Mouse (Mus musculus): Measurements from ENCODE around the gene Qprt. TPM values are rescaled to one million over a fixed set of nuclear protein-coding genes. Genes with fewer than 3 reads are reported as not detected.

The Qprt gene
- polyA plus RNA-seq (2014; fragmentation: Nextera tagmentation; extraction: Ambion mirVana): 0.22 and 0.47 TPM in 2 replicates

GRCm38 (mm10) chr7:127121911-127122270, at the start of gene Qprt:
TSS of gene Qprt (minus strand) at chr7:127122226.
- Histone ChIP-seq H3K9me3 (ENCODE audit: low read depth, low read length) (peaks cover 3% of the 10 kb centered on the region; the same call in 1 of the 2 replicates), H3K36me3 (ENCODE audit: insufficient read depth) (no peaks in the 10 kb centered on the region), H3K27ac (ENCODE audit: low read depth) (no peak within 1 kb of the TSS), H3K4me2 (peak within 1 kb of the TSS; percentile 15; the same call in 1 of the 2 replicates), H3K4me1 (ENCODE audit: insufficient read depth) (no peaks in the 10 kb centered on the region), H3K4me3 (ENCODE audit: low read depth, low read length) (no peak within 1 kb of the TSS), H3K9ac (no peak within 1 kb of the TSS), H3K27me3 (ENCODE audit: insufficient read depth, low read length) (peaks cover 19% of the 10 kb centered on the region; the same call in 1 of the 2 replicates)
- TF ChIP-seq CTCF (IDR thresholded peaks at IDR 0.05; ENCODE audit: low read depth): no peak
- WGBS: 7% methylated on average over 6 of the region's 7 CpGs
- ATAC-seq (ENCODE audit: insufficient read depth): no peak
- no peak for DNase-seq

- Histone ChIP-seq H3K36me3 (ENCODE audit: insufficient read depth) (no peaks in the 10 kb centered on the region), H3K4me1 (ENCODE audit: insufficient read depth) (no peaks in the 10 kb centered on the region), H3K4me2 (no peak overlapping the region), H3K9me3 (ENCODE audit: low read depth, low read length) (no peaks in the 10 kb centered on the region), H3K27ac (ENCODE audit: low read depth) (no peak overlapping the region), H3K4me3 (ENCODE audit: low read depth, low read length) (no peak overlapping the region), H3K9ac (no peak overlapping the region), H3K27me3 (ENCODE audit: insufficient read depth, low read length) (no peaks in the 10 kb centered on the region)
- 63% methylated on average over 5 of the region's 5 CpGs for WGBS
- no peak for DNase-seq
- no peak for ATAC-seq (ENCODE audit: insufficient read depth)
- no peak for TF ChIP-seq CTCF (IDR thresholded peaks at IDR 0.05; ENCODE audit: low read depth)
Observed at GRCm38 (mm10) chr7:127166501-127166900, 44.5 kb upstream of the Qprt start.

GRCm38 (mm10) chr7:127165607-127166493, 43.8 kb upstream of the Qprt start:
- no peak for TF ChIP-seq CTCF (IDR thresholded peaks at IDR 0.05; ENCODE audit: low read depth)

GRCm38 (mm10) chr7:127164002-127164401, 42.0 kb upstream of the Qprt start:
- Histone ChIP-seq H3K27me3 (ENCODE audit: insufficient read depth, low read length) (no peaks in the 10 kb centered on the region), H3K4me1 (ENCODE audit: insufficient read depth) (no peaks in the 10 kb centered on the region), H3K36me3 (ENCODE audit: insufficient read depth) (no peaks in the 10 kb centered on the region), H3K9me3 (ENCODE audit: low read depth, low read length) (no peaks in the 10 kb centered on the region), H3K4me2 (no peak overlapping the region), H3K9ac (no peak overlapping the region), H3K27ac (ENCODE audit: low read depth) (no peak overlapping the region), H3K4me3 (ENCODE audit: low read depth, low read length) (no peak overlapping the region)
- no peak for DNase-seq
- ATAC-seq (ENCODE audit: insufficient read depth): no peak
- no peak for TF ChIP-seq CTCF (IDR thresholded peaks at IDR 0.05; ENCODE audit: low read depth)
- WGBS: 72% methylated on average over 4 of the region's 4 CpGs

More at GRCm38 (mm10) chr7:127165607-127166493, 43.8 kb upstream of the Qprt start:
- H3K9me3 ChIP-seq (ENCODE audit: low read depth, low read length): no peaks in the 10 kb centered on the region
- no peak overlapping the region for H3K4me3 ChIP-seq (ENCODE audit: low read depth, low read length)
- H3K4me1 ChIP-seq (ENCODE audit: insufficient read depth): no peaks in the 10 kb centered on the region
- WGBS: 74% methylated on average over 12 of the region's 12 CpGs
- DNase-seq (no peak), ATAC-seq (ENCODE audit: insufficient read depth) (no peak)
- H3K27ac ChIP-seq (ENCODE audit: low read depth): no peak overlapping the region
- no peak overlapping the region for H3K9ac ChIP-seq
- H3K36me3 ChIP-seq (ENCODE audit: insufficient read depth): no peaks in the 10 kb centered on the region
- H3K4me2 ChIP-seq: no peak overlapping the region
- H3K27me3 ChIP-seq (ENCODE audit: insufficient read depth, low read length): no peaks in the 10 kb centered on the region

- DNase-seq (no peak), ATAC-seq (ENCODE audit: insufficient read depth) (no peak)
- no peak overlapping the region for H3K27ac ChIP-seq (ENCODE audit: low read depth)
Observed at GRCm38 (mm10) chr7:127162546-127162945, 40.5 kb upstream of the Qprt start.

GRCm38 (mm10) chr7:127157548-127157947, 35.5 kb upstream of the Qprt start:
- Histone ChIP-seq H3K4me2 (no peak overlapping the region), H3K27ac (ENCODE audit: low read depth) (no peak overlapping the region), H3K9me3 (ENCODE audit: low read depth, low read length) (no peaks in the 10 kb centered on the region), H3K4me3 (ENCODE audit: low read depth, low read length) (no peak overlapping the region), H3K9ac (no peak overlapping the region), H3K36me3 (ENCODE audit: insufficient read depth) (no peaks in the 10 kb centered on the region), H3K4me1 (ENCODE audit: insufficient read depth) (no peaks in the 10 kb centered on the region), H3K27me3 (ENCODE audit: insufficient read depth, low read length) (no peaks in the 10 kb centered on the region)
- TF ChIP-seq CTCF (IDR thresholded peaks at IDR 0.05; ENCODE audit: low read depth): no peak
- DNase-seq (no peak), ATAC-seq (ENCODE audit: insufficient read depth) (no peak)
- 81% methylated on average over 4 of the region's 4 CpGs for WGBS

More at GRCm38 (mm10) chr7:127162546-127162945, 40.5 kb upstream of the Qprt start:
- Histone ChIP-seq H3K9me3 (ENCODE audit: low read depth, low read length) (no peaks in the 10 kb centered on the region), H3K36me3 (ENCODE audit: insufficient read depth) (no peaks in the 10 kb centered on the region), H3K4me1 (ENCODE audit: insufficient read depth) (no peaks in the 10 kb centered on the region), H3K9ac (no peak overlapping the region), H3K27me3 (ENCODE audit: insufficient read depth, low read length) (no peaks in the 10 kb centered on the region), H3K4me2 (no peak overlapping the region), H3K4me3 (ENCODE audit: low read depth, low read length) (no peak overlapping the region)
- 80% methylated on average over 5 of the region's 5 CpGs for WGBS
- TF ChIP-seq CTCF (IDR thresholded peaks at IDR 0.05; ENCODE audit: low read depth): no peak

- DNase-seq: peak; percentile 53
- TF ChIP-seq CTCF (IDR thresholded peaks at IDR 0.05; ENCODE audit: low read depth): no peak
- no peak overlapping the region for H3K27ac ChIP-seq (ENCODE audit: low read depth)
- H3K4me1 ChIP-seq (ENCODE audit: insufficient read depth): no peaks in the 10 kb centered on the region
- no peak overlapping the region for H3K4me3 ChIP-seq (ENCODE audit: low read depth, low read length)
- no peaks in the 10 kb centered on the region for H3K36me3 ChIP-seq (ENCODE audit: insufficient read depth)
- no peak for ATAC-seq (ENCODE audit: insufficient read depth)
- WGBS: 51% methylated on average over 3 of the region's 3 CpGs
- H3K9me3 ChIP-seq (ENCODE audit: low read depth, low read length): no peaks in the 10 kb centered on the region
- no peak overlapping the region for H3K9ac ChIP-seq
- H3K4me2 ChIP-seq: no peak overlapping the region
- H3K27me3 ChIP-seq (ENCODE audit: insufficient read depth, low read length): no peaks in the 10 kb centered on the region
Observed at GRCm38 (mm10) chr7:127153477-127153876, 31.5 kb upstream of the Qprt start.

Data from lung, embryonic 14.5 days (tissue).